Mouse (Mus musculus) induced T-regulatory cell, adult 2 months (primary cell): Measurements from ENCODE around the gene Usp24.
"Not testable (repeated sequence)": the region's sequence is repeated elsewhere in the genome, so short reads cannot be mapped to it uniquely, and the experiment has no call there.

Source experiments
- DNase-seq: peaks from one replicate; pipeline ENCODE4 v3.0.0-alpha.2; 2012; ENCODE audit warnings: low read depth

Gene Usp24

GRCm38 (mm10) chr4:106318976-106319375 lies 3.0 kb downstream of the Usp24 start:
- DNase-seq = no peak

GRCm38 (mm10) chr4:106322846-106323245 lies 6.8 kb downstream of the Usp24 start:
- no peak for DNase-seq

GRCm38 (mm10) chr4:106323318-106323717 lies 7.3 kb downstream of the Usp24 start:
- no peak for DNase-seq

GRCm38 (mm10) chr4:106327436-106327835 lies 11.4 kb downstream of the Usp24 start:
- no peak for DNase-seq

- DNase-seq = no peak
These were observed 12.7 kb downstream of the Usp24 start for GRCm38 (mm10) chr4:106328704-106329103.

GRCm38 (mm10) chr4:106329171-106329570 lies 13.2 kb downstream of the Usp24 start:
- peak; percentile 35 for DNase-seq

GRCm38 (mm10) chr4:106330371-106330819 lies 14.4 kb downstream of the Usp24 start:
- DNase-seq = no peak

- no peak for DNase-seq
These were observed 17.1 kb downstream of the Usp24 start for GRCm38 (mm10) chr4:106333071-106333470.

GRCm38 (mm10) chr4:106333584-106333983 lies 17.6 kb downstream of the Usp24 start:
- no peak for DNase-seq

GRCm38 (mm10) chr4:106335858-106336257 lies 19.8 kb downstream of the Usp24 start:
- DNase-seq = no peak

- no peak for DNase-seq
These were observed 31.7 kb downstream of the Usp24 start for GRCm38 (mm10) chr4:106347664-106348063.

- not testable (repeated sequence) for DNase-seq
These were observed 39.0 kb downstream of the Usp24 start for GRCm38 (mm10) chr4:106355025-106355424.

- no peak for DNase-seq
These were observed 54.0 kb downstream of the Usp24 start for GRCm38 (mm10) chr4:106370013-106370412.

GRCm38 (mm10) chr4:106375857-106376256 lies 59.8 kb downstream of the Usp24 start:
- peak; percentile 89 for DNase-seq

- DNase-seq = no peak
These were observed 63.0 kb downstream of the Usp24 start for GRCm38 (mm10) chr4:106378839-106379572.

GRCm38 (mm10) chr4:106381131-106381530 lies 65.1 kb downstream of the Usp24 start:
- no peak for DNase-seq

GRCm38 (mm10) chr4:106389908-106390307 lies 73.9 kb downstream of the Usp24 start:
- DNase-seq = no peak

- DNase-seq = no peak
These were observed 93.6 kb downstream of the Usp24 start for GRCm38 (mm10) chr4:106409621-106410020.

GRCm38 (mm10) chr4:106419256-106419655 lies 103.2 kb downstream of the Usp24 start:
- DNase-seq = no peak

- no peak for DNase-seq
These were observed 103.8 kb downstream of the Usp24 start for GRCm38 (mm10) chr4:106419791-106420190.

- DNase-seq = no peak
These were observed 106.6 kb downstream of the Usp24 start for GRCm38 (mm10) chr4:106422597-106422996.

- DNase-seq = no peak
These were observed 108.5 kb downstream of the Usp24 start for GRCm38 (mm10) chr4:106424560-106424959.

- DNase-seq = peak; percentile 4
These were observed 110.3 kb downstream of the Usp24 start for GRCm38 (mm10) chr4:106426286-106426685.

GRCm38 (mm10) chr4:106428616-106429015 lies 112.6 kb downstream of the Usp24 start:
- no peak for DNase-seq
